Mouse (Mus musculus): Measurements from ENCODE around the gene Nfatc2ip.

- TF ChIP-seq ZNF384 (IDR thresholded peaks at IDR 0.05; ENCODE audit: low read depth, low read length) (no peak), CHD2 (IDR thresholded peaks at IDR 0.05; ENCODE audit: low read depth, low read length) (no peak), HCFC1 (IDR thresholded peaks at IDR 0.05; ENCODE audit: borderline replicate concordance, insufficient read depth, low read length) (no peak), MAFK (IDR thresholded peaks at IDR 0.05; ENCODE audit: insufficient read depth, low read depth, low read length) (no peak), ZC3H11A (IDR thresholded peaks at IDR 0.05; ENCODE audit: borderline replicate concordance, low read depth, low read length) (no peak)
These were observed 21.1 kb upstream of the Nfatc2ip start for GRCm38 (mm10) chr7:126417606-126418005.

All from ES-E14 (cell line).